Mouse (Mus musculus): ENCODE measurements around the gene Pnp2.

DNA sequence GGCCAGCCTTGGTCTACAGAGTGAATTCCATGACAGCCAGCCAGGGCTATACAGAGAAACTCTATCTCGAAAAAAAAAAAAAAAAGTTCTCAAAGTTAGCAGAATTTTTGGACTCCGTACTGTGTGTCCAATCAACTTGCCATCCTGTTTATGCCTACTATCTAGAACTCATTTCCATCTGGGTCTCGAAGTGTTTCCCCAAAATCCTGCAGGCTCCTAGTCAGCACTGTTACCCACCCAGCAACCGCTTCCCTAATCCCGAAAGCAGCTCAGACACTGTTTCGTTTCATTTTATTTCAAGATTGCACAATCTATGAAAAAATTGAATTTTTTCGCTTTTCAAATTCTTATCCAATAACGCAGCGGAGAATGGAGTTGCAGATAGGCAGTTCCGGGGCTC is 305 bp upstream of the Pnp2 start:
- no peak for TF ChIP-seq MYOG (IDR thresholded peaks at IDR 0.05; ENCODE audit: control insufficient read depth, extremely low read depth, insufficient read length)
- no peak for TF ChIP-seq CTCF (IDR thresholded peaks at IDR 0.05; ENCODE audit: control insufficient read depth, insufficient read depth, insufficient read length)
- no peak for TF ChIP-seq MAX (IDR thresholded peaks at IDR 0.05)
- no peak for TF ChIP-seq CEBPB (IDR thresholded peaks at IDR 0.05; ENCODE audit: low read depth)
